Mouse (Mus musculus) frontal cortex, postnatal 25 days (tissue): ENCODE measurements around the gene Mif.

Experiments
- DNase-seq, 2 experiments: peaks; one replicate each; pipeline ENCODE4 v3.0.0; 2022; ENCODE audit warnings: low spot score in 2 of 2

Mif gene

DNA sequence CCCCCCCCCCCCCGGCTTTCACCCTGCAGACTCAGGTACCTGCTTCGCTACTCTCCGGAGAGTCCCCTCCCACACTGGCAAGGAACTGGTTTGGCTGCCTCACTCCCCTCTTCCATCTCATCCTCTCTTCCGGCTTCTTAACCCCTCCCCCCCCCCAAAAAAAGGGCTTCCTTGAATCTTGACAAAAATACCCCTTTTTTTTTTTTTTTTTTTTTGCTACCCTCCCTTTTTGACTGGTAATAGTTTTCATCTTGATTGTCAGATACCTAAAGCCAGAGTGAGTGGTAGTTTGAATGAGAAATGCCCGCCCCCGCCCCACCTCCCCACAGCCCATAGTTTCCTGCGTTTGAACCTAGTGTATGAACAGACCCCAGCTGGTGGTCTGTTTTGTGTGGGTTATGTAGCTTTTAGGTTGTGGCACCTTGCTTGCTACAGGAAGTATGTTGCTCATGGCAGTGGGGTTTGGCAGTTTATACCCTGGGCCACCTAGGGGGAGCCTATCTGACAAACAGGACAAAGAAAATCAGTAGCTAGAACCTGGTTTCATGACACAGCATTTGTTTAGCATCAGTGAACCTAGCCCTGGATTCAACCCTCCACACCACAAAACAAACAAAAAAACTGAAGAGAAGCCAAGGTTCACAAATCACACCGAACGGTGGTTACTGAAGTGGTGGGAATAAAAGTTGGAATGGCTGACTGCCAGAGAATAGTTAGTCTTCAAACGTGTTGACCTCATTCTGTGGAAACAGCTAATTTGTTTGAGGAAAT is 24.1 kb downstream of the Mif start:
- no peak for DNase-seq

DNA sequence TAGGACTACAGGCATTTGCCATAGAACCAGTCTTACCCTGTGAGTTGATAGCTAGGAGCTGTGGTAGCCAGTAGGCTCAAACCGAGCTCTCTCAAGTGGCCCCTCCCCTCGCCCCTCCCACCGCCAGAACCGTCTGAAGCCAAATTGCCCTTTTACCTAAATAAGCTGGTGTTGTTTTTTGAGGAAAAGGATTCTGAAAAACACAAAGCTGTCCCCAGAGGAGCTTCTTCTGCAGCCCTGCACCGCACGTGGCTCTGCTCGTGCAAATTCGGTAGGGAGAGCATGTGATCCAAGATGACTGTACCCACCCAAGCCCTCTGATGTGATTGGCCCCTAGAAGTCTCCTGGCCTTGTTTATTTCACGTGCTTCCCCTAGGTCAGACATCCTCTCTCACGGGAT is 24.7 kb downstream of the Mif start:
- no peak for DNase-seq

DNA sequence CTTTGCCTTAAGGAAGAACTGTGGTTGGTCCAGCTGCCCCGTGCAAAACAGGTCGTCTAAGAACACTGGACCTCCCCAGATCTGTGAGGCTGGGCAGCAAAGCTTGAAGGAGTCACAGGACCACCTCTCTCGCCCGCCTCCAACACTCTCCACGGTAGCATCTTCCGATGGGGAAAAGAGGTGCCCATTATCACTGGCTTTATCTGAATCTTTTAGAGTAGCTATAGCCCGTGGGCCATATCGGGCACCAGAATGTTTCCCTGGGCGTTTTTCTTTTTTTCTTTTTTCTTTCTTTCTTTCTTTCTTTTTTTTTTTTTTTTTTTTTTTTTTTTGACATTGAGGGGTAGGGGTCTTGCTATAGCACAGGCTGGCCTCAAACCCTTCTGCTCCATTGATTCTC is 25.3 kb downstream of the Mif start:
- no peak for DNase-seq

DNA sequence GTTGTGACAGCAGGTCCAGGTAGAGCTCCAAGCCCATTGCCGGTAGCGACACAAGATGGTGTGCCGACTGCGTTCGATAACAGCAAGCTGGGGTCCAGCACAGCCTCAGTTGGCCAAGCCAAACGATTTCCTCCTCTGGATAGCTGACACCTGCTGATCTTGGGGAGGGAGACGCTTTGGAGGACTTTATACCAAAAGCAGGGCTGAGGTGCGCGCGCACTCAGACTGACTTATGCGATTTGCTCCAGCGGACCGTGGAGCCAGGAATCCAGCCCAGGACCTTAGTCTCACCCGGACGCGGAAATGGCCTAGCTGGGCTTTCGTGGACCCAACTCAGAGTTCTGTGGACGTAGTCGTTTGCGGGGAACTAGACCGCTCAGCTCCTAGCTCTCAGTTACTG is 25.8 kb downstream of the Mif start:
- DNase-seq: no peak

DNA sequence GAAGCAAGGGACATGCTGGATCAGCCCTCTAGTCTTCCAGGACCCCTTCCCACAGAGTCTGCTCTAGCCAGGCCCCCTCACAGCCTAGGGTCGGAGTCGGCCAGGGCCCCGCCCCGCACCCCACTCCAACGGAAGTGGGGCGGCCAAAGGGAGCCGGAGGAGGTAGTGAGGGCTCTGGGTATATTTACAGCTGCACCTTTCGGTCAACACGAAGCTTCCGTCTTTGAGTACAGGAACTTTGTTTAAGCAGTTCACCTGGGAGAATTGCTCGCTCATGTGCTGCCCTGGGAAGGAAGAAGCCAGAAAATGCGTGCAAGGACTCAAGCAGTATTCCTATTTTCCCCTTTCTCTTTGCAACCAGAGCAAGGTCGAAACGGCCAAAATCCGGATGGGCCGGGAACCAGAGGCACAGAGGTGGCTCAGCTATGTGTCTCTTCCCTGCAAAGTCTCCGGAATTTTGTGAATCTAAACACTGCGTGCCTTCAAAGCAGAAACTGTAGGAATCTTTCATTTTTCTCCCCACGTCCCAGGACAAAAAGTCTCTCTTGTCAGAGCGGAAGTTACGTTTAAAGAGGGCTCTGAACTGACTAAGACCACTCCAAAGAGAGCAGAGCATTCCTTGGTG is 26.5 kb downstream of the Mif start:
- no peak for DNase-seq

DNA sequence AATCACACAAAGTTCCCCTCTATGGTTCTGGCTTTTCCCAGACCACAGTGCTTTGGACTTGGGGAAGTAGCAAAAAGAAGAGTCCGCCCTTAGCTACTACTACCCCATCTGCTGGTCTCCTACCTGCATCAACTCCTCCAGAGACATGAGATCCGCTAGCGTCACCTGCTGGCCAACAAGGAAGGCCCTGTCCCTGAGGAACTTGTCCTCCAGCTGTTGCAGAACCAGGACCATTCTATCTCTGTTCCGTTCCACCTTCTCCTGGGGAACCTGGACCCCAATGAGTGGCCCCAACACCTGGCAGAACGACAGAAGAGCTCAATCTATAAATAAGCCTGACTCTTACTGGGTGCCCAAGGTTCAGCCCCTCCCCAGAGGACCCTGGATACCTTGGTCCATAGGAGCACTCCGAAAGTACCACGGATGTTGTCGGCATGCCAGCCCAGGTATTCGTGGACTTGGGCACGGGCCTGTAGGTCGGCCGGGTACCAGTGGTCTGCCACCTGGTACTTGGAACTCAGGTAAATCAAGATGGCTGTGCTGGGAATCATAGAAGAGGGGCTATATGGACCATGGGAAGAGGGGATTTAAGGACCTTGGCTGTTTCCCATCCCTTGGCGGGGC is 27.7 kb downstream of the Mif start:
- DNase-seq: peak in 1 of 2 experiments; percentile 33

DNA sequence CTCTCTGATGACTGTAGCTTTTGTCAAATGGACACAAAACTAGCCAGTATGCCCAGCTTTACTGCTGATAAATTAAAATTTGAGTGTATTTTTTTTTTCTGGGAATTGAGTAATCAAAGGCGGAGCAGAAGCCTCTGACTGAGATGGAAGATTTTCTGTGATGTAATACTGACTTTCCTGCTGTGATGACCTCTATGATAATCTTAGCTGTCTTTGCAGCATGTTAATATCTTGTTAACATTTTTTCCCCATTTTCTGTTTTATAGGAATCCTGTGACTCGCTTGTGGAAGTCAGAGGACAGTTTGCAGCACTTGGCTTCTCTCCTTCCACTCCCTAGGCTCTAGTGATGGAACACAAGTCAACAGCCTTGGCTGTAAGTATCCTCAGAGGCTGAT is 29.8 kb downstream of the Mif start:
- DNase-seq: no peak

DNA sequence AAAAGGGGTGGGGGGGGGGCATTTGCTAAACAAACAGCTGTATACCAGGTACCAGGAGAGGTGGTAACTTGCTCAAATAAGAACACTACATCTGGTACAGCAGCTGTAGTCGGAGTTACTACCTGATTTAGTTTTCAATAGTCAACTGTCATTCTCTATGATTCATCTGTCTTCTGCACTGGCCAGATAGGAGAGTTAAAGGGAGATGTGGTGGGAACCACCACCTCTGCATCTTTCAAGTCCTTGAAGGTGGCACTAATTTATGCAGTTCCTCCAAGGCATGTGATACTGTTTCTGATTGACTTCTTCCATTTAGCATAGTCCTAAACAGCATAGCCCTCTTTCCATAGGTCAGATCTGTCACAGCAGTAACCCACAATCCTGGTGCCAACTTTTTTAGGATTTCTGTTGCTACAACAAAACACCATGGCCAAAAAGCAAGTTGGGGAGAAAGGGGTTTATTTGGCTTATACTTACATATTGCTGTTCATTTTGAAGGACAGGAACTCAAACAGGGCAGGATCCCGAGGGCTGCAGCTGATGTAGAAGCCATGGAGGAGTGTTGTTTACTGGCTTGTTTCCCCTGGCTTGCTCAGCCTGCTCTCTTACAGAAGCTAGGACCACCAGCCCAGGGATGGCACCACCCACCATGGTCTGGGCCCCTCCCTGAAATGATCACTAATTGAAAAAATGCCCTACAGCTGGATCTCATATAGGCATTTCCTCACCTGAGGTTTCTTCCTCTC is 30.3 kb downstream of the Mif start:
- no peak for DNase-seq

DNA sequence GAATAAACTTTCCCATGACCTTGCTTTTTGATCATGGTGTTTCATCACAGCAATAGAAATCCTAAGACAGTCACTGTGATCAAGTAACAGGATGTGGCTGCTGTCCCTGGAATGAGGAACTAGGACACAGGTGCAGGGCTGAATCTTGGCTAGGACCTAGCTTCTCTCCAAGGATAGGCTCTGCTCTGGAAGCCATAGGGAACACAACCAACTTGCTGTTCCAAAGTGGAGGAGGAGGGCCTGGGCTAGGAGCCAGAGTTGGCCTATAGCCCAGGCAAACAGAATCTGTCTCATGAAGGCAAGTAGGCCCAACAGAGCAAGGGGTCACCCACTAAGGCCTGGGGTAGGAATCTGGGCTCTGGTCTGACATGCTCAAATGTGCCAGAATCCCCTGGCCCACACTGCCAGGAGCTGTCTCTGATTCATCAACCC is 31.5 kb downstream of the Mif start:
- DNase-seq: no peak

DNA sequence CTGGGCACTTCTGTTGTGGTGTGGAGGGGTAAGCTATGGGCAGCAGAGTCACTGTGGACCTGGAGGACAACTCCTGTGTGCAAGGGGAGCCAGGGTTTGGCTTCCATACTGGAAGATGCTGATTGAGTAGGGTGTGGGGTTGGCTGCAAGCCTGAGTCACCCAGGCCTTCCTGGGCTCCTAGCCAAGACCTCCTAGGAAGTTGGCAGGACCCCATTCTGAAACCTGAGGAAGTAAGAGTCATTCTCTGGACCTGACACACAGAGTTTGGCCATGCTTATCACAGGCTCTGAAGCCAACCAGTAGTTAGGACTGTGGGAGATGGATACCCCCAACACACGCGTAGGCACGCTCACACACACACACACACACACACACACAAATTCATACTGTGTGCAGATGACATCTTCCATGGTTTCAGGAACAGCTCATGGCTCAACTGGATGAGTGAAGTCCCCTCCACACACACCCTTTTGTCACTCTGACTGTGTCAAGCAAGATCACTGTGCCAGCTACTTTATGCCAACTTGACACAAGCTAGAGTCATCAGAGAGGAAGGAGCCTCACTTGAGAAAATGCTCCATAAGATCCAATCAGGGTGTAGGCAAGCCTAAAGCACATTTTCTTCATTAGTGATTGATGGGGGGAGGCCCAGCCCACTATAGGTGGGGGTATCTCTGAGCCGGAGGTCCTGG is 32.2 kb downstream of the Mif start:
- no peak for DNase-seq

DNA sequence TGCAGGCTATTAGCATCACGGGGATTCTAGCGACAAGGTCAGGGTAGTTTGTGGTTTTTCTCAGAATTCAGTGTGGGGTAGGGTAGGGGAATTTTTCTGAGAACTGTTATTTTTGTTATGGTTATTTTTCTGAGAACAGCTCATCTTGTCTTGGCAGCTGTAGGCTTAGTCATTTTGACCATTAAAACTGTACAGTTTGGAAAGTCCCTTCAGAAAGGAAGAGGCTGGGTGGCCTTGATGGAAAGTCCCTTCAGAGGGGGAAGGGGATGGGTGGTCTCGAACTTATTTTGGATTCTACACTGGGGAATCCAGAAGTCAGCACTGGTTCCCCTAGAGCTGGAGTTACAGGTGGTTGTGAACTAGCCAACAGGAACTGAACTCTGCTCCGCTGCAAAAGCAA is 35.5 kb downstream of the Mif start:
- DNase-seq: no peak

DNA sequence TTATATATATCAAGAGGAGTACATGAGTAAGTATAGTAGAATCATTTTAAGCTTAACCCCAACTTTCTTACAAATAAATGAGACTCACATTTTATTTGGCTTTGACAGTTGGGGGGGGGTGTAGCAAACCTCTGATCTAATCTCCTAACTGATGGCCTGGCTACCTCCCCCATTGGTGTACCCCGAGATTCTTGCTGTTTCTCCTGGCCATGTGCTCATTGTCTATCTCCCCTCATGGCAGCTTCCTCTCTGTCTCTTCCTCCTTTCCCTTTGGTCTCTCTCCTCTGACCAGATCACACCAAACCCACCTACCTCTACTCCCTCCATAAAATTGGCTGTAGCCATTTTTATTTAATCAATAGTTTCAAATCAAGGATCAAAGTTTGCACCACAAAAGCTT is 36.3 kb downstream of the Mif start:
- no peak for DNase-seq

DNA sequence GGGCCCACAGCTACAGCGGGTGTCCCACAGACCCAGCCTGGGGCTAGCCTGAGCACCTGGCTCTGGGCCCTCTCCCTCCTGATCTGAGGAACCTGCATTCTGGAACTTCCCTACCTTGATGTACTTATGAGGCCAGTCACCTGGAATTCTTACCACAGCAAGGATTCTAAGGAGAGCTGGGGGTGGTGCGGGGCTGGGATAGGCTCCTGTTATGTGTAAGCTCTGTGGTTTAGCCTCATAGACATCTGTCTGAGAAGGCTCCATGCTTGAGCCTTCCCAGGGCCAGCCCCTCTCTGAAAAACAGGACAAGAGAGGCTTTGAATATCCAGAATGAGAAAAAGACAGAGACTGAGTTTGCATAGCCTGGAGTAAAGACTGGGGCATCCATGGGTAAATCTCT is 37.6 kb downstream of the Mif start, which contains the start of gene Gstt4:
Gstt4 (minus strand) TSS at position 101 of the 400 bp plus-strand sequence.
- no peak for DNase-seq

DNA sequence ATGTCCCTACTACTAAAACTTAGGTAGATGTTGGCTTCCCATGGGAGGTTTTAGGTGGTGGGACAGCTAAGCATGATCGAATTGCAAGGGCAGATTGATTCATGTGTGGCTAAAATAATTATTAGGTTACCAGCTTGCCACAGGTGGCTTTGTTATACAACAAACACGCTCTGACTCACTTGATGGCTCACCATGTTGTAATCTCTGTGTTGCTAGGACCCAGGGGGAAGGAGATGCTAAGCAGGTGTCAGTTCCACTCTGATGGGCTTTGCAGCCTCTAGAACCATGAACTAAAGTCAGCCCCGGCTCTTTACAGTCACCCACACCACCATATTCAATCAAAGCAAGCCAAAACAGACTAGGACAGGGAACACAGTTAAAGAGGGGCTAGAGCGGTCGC is 40.2 kb downstream of the Mif start:
- DNase-seq: no peak

DNA sequence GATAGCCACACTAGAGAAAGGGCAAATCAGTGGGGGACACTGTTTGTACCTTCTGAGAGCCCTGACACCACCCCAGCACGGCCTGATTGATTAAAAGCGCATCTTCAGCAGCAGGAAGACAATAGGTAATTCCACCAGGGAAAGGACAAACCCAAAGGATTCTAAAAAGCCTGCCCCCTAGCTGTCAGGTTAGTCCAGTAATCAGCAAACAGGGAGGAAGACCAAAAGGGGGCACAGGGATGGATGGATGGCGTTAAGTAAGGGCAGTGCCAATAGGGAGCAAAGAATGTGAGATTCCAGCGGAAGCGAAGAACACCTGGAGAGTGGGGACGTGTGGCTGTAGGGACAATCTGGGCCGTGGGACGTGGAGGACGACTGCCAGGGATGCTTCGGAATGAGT is 41.4 kb downstream of the Mif start:
- DNase-seq: no peak
